Mouse (Mus musculus) liver, embryonic 11.5 days (tissue): ENCODE results near the gene Nfam1. TPM values are rescaled to one million over a fixed set of nuclear protein-coding genes. Genes with fewer than 3 reads are reported as not detected.
A peak's percentile ranks its signal among the peaks of the same experiment; 100 is the strongest.

Experiments
- ATAC-seq: fragments of 200-750 bp; cut with Nextera tagmentation; replicated peaks from 2 replicates; pipeline ENCODE4 v1.8.0; 2017; ENCODE audit warnings: moderate number of reproducible peaks, mild to moderate bottlenecking, moderate TSS enrichment, moderate library complexity; ENCODE audit not compliant: low FRiP score
- DNase-seq: peaks from one replicate; pipeline ENCODE4 v3.0.0-alpha.2; 2017; ENCODE audit warnings: low spot score
- H3K27ac ChIP-seq: fragments of 300-500 bp; sonication (generic); 2 replicates; pipeline ENCODE4 v1.5.1; 2014; ENCODE audit warnings: mild to moderate bottlenecking, low read depth, low read length, control low read depth
- H3K27me3 ChIP-seq: fragments of 300-500 bp; sonication (generic); replicated peaks from 2 replicates; pipeline ENCODE4 v1.6.1; 2014; ENCODE audit warnings: low read length, mixed read lengths; ENCODE audit not compliant: control insufficient read depth, insufficient read depth
- H3K36me3 ChIP-seq: fragments of 300-500 bp; sonication (generic); 2 replicates; pipeline ENCODE4 v1.6.1; 2014; ENCODE audit warnings: mild to moderate bottlenecking, low read length, moderate library complexity, mixed read lengths; ENCODE audit not compliant: control insufficient read depth, insufficient read depth
- H3K4me1 ChIP-seq: fragments of 300-500 bp; sonication (generic); replicated peaks from 2 replicates; pipeline ENCODE4 v1.6.1; 2014; ENCODE audit warnings: low read length, mixed read lengths; ENCODE audit not compliant: control insufficient read depth, insufficient read depth
- H3K4me2 ChIP-seq: fragments of 300-500 bp; sonication (generic); 2 replicates; pipeline ENCODE4 v1.6.1; 2014; ENCODE audit warnings: mild to moderate bottlenecking, control low read depth, moderate library complexity
- H3K4me3 ChIP-seq: fragments of 300-500 bp; sonication (generic); 2 replicates; pipeline ENCODE4 v1.5.1; 2014; ENCODE audit warnings: low read depth, low read length, control low read depth
- H3K9ac ChIP-seq: fragments of 300-500 bp; sonication (generic); 2 replicates; pipeline ENCODE4 v1.6.1; 2014; ENCODE audit warnings: low read depth, low read length, control low read depth
- H3K9me3 ChIP-seq: fragments of 300-500 bp; sonication (generic); 2 replicates; pipeline ENCODE4 v1.6.1; 2016; ENCODE audit warnings: low read length, inconsistent platforms, mixed read lengths; ENCODE audit not compliant: control insufficient read depth
- WGBS: fragments of 180-500 bp; shearing (Covaris S2); extraction: QIAGEN DNeasy Blood & Tissue Kit; methylation state at CpG from one replicate; pipeline ENCODE4 v1.1.7; 2014; 5-methylcytosine and 5-hydroxymethylcytosine counted together
- polyA plus RNA-seq: library from polyadenylated mRNA; unstranded; fragments of >200 nt; fragmentation: Nextera tagmentation; extraction: Ambion mirVana; gene quantifications from 2 replicates; pipeline ENCODE4 v1.2.1, GENCODE M21; 2014

The Nfam1 gene
- polyA plus RNA-seq, 1 experiment from 2014 or later = 6.6 TPM

DNA sequence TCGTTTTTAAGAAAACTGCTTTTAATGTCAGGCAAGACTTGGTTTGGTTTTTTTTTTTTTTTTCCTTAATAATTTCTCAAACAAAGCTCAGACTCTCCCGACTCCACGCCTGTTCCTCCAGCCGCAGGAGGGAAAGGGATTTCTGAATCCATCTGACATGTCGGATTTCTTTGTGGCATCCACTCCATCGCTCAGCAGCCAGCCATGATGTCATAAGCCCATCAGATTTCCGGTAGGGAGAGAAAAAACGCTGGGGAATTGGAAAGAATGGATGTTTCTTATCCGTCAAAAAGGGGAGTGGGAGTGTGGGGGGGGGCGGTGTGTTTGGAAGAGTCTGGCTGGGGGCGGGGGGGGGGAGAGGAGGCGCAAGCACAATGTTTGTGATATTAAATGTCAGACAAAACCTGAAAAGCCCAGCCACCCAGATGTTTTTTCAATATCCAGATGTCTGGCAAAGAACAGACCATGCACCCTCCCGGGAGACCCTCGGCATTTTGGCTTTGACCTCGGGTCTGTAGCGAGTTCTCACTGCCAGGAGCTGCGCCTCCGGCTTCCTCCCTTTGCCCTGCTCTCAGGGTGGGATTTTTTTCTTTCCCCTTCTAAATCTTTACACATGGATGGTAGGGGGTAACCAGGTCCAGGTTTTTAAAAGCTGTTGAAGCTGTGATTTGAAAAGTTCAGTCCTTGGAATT lies 50.2 kb downstream of the Nfam1 start:
- no peak overlapping the region for H3K4me2 ChIP-seq
- peaks cover 20% of the 10 kb centered on the region for H3K4me1 ChIP-seq
- no peak for DNase-seq
- no peak overlapping the region for H3K27ac ChIP-seq
- H3K4me3 ChIP-seq = no peak overlapping the region
- H3K36me3 ChIP-seq = no peaks in the 10 kb centered on the region
- no peaks in the 10 kb centered on the region for H3K9me3 ChIP-seq
- ATAC-seq = no peak
- no peak overlapping the region for H3K9ac ChIP-seq
- H3K27me3 ChIP-seq = peaks cover 60% of the 10 kb centered on the region
- 21% methylated on average over 18 of the region's 18 CpGs for WGBS

DNA sequence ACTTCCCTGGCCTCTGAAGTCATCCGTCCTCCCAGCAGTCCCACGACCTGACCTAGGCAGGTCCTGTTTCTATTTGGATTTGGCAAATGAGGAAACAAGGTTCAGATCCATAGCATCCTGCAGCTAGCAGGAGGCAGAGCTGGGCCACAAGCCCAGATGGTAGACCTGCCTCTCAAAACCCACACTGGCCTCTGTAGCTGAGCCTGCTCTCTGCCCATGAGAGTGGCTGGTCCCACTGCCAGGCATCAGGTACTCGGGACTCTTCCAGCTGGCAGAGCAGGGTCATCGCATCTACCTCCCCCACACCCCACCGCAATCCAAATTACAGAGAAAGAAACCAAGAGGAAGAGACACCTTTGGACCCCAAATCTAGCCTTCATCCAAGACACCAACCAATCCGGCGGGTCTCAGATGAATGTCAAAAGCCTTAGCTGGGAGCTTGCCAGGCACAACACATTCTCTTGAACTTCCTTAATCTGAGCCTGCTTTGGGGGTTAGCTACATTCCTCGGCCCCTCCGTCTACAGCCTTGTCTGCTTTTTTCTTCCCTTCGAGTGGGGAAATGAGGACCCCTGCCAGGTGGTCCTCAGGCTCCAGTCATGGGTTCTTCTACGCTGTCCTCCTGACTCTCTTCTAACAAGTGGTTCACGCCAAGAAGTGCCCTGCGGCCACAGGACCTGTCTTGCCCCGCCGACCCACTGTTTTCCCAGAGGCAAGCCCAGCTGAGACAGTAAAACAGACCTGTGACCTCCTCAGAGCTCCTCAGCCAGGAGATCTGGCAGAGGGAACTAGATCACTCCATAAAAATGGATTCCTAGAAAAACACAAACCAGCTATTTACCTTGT lies 51.2 kb downstream of the Nfam1 start:
- DNase-seq (no peak), ATAC-seq (no peak)
- WGBS = 38% methylated on average over 15 of the region's 15 CpGs
- H3K9me3 ChIP-seq = no peaks in the 10 kb centered on the region
- no peaks in the 10 kb centered on the region for H3K36me3 ChIP-seq
- H3K27me3 ChIP-seq = peaks cover 54% of the 10 kb centered on the region
- H3K4me2 ChIP-seq = no peak overlapping the region
- H3K4me3 ChIP-seq = no peak overlapping the region
- peaks cover 16% of the 10 kb centered on the region for H3K4me1 ChIP-seq
- H3K9ac ChIP-seq = no peak overlapping the region
- H3K27ac ChIP-seq = no peak overlapping the region

DNA sequence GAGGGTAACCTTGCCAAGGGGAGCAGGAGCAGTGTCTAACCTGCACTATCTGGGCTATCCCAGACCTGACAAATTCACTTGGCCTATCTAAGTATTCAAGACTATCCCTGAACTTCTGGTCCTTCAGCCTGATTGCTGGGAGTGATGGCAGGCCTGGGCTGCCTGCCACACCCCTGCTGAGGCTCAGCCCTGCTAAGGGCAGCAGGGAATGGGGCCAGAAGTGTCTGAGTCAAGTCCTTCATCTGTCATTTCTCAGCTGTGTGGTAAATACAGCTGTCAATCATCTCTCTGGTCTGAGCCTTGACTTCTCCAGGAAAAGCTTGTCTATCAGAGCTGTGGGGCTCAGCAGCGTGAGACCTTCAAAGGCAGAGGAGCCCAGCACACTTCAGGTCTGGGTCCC lies 53.6 kb downstream of the Nfam1 start:
- Histone ChIP-seq H3K4me2 (no peak overlapping the region), H3K9me3 (no peaks in the 10 kb centered on the region), H3K36me3 (no peaks in the 10 kb centered on the region), H3K4me1 (peaks cover 14% of the 10 kb centered on the region), H3K4me3 (no peak overlapping the region), H3K27ac (no peak overlapping the region), H3K27me3 (peaks cover 35% of the 10 kb centered on the region), H3K9ac (no peak overlapping the region)
- 71% methylated on average over 1 of the region's 1 CpGs for WGBS
- DNase-seq (no peak), ATAC-seq (no peak)

DNA sequence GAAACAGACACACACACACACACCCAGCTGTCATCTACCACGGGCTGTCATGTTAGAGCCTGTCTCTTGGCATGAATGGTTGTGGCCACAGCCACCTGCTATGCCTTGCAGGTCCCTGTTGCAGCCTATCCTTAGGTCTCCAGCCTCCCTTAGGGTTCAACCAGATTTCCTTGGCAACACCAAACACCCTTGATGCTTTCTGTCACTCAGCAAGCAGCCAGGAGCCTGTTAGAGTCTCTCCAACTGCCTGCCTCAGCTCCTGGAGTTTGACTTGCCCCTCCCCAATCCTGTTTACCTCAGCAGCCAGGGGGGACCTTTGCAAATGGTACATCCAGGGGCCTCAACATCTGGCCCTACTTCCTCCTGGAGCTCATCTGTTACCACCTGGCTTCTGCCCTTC lies 58.6 kb downstream of the Nfam1 start:
- no peak overlapping the region for H3K9ac ChIP-seq
- no peaks in the 10 kb centered on the region for H3K9me3 ChIP-seq
- H3K36me3 ChIP-seq = no peaks in the 10 kb centered on the region
- 67% methylated on average over 1 of the region's 1 CpGs for WGBS
- H3K4me2 ChIP-seq = no peak overlapping the region
- H3K4me3 ChIP-seq = no peak overlapping the region
- peaks cover 5% of the 10 kb centered on the region; the same call in 1 of the 2 replicates for H3K4me1 ChIP-seq
- DNase-seq (no peak), ATAC-seq (no peak)
- no peak overlapping the region for H3K27ac ChIP-seq
- H3K27me3 ChIP-seq = no peaks in the 10 kb centered on the region; the same call in 1 of the 2 replicates

DNA sequence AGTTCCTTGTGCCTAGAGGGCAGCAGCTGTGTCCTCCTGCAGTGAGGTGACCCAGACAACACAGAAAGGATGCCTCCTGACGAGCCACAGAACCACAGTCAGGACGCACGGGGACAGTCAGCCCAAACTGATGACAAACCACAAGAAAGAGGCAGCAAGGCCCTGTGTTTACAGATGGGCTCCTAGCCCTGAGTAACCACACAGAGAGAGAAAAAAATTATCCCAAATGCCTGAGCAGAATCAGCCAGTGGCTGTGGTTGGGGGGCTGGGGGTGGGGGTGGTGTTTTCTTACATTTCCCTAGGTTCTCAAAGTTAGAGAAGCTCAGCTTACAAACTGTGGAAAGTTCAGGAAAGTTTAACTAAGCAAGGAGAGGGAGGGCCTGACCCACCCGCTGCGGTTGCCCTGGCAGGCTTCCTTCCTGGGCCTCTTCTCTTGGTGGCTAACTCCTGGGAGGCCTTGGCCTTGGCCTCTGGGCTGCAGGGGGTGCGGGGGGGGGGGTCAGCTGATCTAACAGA lies 63.8 kb downstream of the Nfam1 start:
- DNase-seq = no peak
- WGBS = 17% methylated on average over 6 of the region's 6 CpGs
- no peak for ATAC-seq
- Histone ChIP-seq H3K4me3 (no peak overlapping the region), H3K9ac (no peak overlapping the region), H3K36me3 (no peaks in the 10 kb centered on the region), H3K9me3 (no peaks in the 10 kb centered on the region), H3K27ac (peak overlapping the region; percentile 63), H3K4me2 (no peak overlapping the region), H3K27me3 (peaks cover 37% of the 10 kb centered on the region), H3K4me1 (peaks cover 20% of the 10 kb centered on the region)

DNA sequence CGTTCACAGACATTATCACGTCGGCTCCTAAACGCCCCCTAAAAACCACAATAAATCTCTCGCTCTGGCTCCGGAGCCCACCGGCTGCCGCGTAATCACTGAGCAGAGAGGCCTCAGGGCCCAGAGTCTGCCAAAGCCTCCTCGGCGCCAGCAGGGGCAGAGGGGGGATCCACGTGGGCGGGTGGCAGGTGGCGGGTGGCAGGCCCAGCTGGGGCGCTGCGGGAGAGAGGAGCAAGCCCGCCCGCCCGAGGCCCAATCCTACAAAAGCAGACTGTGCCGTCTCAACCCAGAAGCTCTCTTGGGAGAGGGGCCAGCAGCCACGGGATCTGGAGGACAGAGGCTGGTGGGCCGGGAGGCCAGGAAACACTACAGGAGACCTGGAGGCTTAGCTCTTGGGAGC lies 64.7 kb downstream of the Nfam1 start:
- Histone ChIP-seq H3K27me3 (peaks cover 45% of the 10 kb centered on the region), H3K36me3 (no peaks in the 10 kb centered on the region), H3K4me3 (peak overlapping the region; percentile 24), H3K27ac (peak overlapping the region; percentile 63), H3K9ac (peak overlapping the region; percentile 28; the same call in 1 of the 2 replicates), H3K4me1 (peaks cover 20% of the 10 kb centered on the region), H3K4me2 (peak overlapping the region; percentile 52), H3K9me3 (no peaks in the 10 kb centered on the region)
- no peak for ATAC-seq
- 7% methylated on average over 22 of the region's 22 CpGs for WGBS
- no peak for DNase-seq

DNA sequence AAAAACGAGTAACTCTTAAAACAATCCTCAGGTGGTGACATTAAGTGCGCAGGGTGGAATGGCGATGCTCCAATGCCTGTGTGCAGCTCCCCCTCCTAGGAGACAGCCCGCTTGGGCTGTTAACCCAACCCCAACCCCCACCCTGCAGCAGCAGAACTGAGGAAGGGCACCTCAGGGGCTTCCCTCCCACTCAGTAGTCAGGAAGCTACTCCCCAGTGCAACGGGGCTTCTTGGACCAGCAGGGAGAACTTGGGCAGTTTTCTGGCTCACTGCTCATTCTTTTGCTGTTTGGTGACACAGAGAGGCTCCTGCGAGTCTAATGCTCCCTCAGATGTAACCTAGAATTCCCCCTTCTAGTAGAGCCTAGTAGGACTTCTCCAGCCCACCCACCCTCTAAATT lies 65.2 kb downstream of the Nfam1 start:
- whole genome bisulfite sequencing = 36% methylated on average over 6 of the region's 6 CpGs
- H3K27ac ChIP-seq = no peak overlapping the region; the same call in 1 of the 2 replicates
- peak overlapping the region; percentile 24 for H3K4me3 ChIP-seq

DNA sequence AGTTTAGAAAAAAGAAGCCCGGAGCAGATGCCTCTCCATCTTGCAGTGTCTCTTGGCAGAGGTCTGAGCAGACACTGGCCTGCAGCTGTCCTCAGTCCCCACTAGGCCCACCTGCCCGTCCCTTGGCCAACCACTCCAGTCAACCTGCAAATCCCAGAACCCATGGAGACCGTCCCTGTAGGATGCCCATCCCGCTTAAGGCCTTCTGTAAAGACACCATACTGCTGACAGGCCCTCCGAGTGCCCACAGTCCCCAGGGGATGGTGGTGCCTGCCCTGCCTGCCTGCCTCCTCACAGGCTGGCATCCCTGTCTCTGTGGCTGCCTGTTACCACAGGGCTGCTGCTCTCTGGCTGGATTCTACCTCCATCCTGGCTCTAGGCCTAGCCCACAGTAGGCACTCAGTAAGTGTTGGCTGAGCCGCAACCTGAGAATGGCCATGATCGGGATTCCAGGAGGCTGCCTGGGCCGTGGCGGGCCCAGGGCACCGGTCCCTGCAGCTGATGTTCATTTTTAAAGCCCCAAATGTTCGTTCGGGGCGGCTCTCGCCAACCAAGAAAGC lies 68.8 kb downstream of the Nfam1 start:
- 71% methylated on average over 14 of the region's 14 CpGs for WGBS
- Histone ChIP-seq H3K9me3 (no peaks in the 10 kb centered on the region), H3K4me1 (peaks cover 21% of the 10 kb centered on the region), H3K27me3 (peaks cover 86% of the 10 kb centered on the region), H3K9ac (no peak overlapping the region), H3K36me3 (no peaks in the 10 kb centered on the region), H3K4me2 (no peak overlapping the region), H3K27ac (no peak overlapping the region), H3K4me3 (no peak overlapping the region)
- DNase-seq (no peak), ATAC-seq (no peak)

More for the DNA sequence above, 65.2 kb downstream of the Nfam1 start:
- Histone ChIP-seq H3K4me2 (peak overlapping the region; percentile 52), H3K9ac (no peak overlapping the region), H3K9me3 (no peaks in the 10 kb centered on the region), H3K4me1 (peaks cover 20% of the 10 kb centered on the region), H3K27me3 (peaks cover 50% of the 10 kb centered on the region), H3K36me3 (no peaks in the 10 kb centered on the region)
- DNase-seq (no peak), ATAC-seq (no peak)
